Mouse (Mus musculus) heart, postnatal 10 days (tissue): ENCODE measurements around the gene Mrpl17. TPM values are rescaled to one million over a fixed set of nuclear protein-coding genes. Genes with fewer than 3 reads are reported as not detected.

Source experiments
- total RNA-seq, 2 experiments: library from RNA; stranded (reverse); gene quantifications; 2 replicates each; pipeline ENCODE4 v1.2.3; 2021

The Mrpl17 gene
- total RNA-seq, 2 experiments from 2014 or later = 100.0 to 110 TPM

Other genes with a start within 250 kb of the Mrpl17 start
- gene Apbb1, start 229.4 kb downstream of the Mrpl17 start, total RNA-seq = 10 to 100 TPM; 67.0 to 76.3 TPM
- gene Hpx, start 211.0 kb downstream of the Mrpl17 start, total RNA-seq = under 1 TPM; 0.17 to 0.34 TPM
- 10 to 100 TPM; 34.4 to 36.9 TPM for gene Trim3, start 177.5 kb downstream of the Mrpl17 start, total RNA-seq
- gene Timm10b, start 171.0 kb downstream of the Mrpl17 start, total RNA-seq = 100 to 1,000 TPM in 1 of 2 experiments, 10 to 100 TPM in 1; 97.3 to 100 TPM
- 10 to 100 TPM; 24.1 to 24.5 TPM for gene Arfip2, start 170.7 kb downstream of the Mrpl17 start, total RNA-seq
- 1 to 10 TPM; 1.1 to 3.0 TPM for gene Gm45799, start 170.5 kb downstream of the Mrpl17 start, total RNA-seq
- under 1 TPM; 0.45 to 0.72 TPM for gene Dnhd1, start 160.3 kb downstream of the Mrpl17 start, total RNA-seq
- gene Ilk, start 74.5 kb downstream of the Mrpl17 start, total RNA-seq = 100 to 1,000 TPM; 156 to 157 TPM
- gene Rrp8, start 73.7 kb downstream of the Mrpl17 start, total RNA-seq = 10 to 100 TPM; 14.3 to 14.7 TPM
- 100 to 1,000 TPM; 102 to 108 TPM for gene Taf10, start 66.7 kb downstream of the Mrpl17 start, total RNA-seq
- gene Tpp1, start 58.9 kb downstream of the Mrpl17 start, total RNA-seq = 10 to 100 TPM; 42.2 to 46.6 TPM
- gene Dchs1, start 23.4 kb downstream of the Mrpl17 start, total RNA-seq = 10 to 100 TPM; 30.6 to 34.2 TPM
- 1 to 10 TPM; 6.6 to 6.8 TPM for gene Gm4070, start 142.9 kb upstream of the Mrpl17 start, total RNA-seq